Mouse (Mus musculus): ENCODE data around the gene Mpp5. TPM values are rescaled to one million over a fixed set of nuclear protein-coding genes. Genes with fewer than 3 reads are reported as not detected.

The Mpp5 gene
- 1.6 TPM in 1 of 2 replicates, not detected in the other for polyA plus RNA-seq (2012; ENCODE audit: insufficient read depth, low replicate concordance)

GRCm38 (mm10) chr12:78748557-78749377 is at the start of gene Mpp5:
TSS of gene Mpp5 (plus strand) at chr12:78748907.
- no peak for TF ChIP-seq GATA1 (IDR thresholded peaks at IDR 0.05; ENCODE audit: borderline replicate concordance, low read length)
- no peak for TF ChIP-seq FLI1 (IDR thresholded peaks at IDR 0.05; ENCODE audit: low read length)
- H3K4me1 ChIP-seq, result peaks cover 34% of the 10 kb centered on the region

DNA sequence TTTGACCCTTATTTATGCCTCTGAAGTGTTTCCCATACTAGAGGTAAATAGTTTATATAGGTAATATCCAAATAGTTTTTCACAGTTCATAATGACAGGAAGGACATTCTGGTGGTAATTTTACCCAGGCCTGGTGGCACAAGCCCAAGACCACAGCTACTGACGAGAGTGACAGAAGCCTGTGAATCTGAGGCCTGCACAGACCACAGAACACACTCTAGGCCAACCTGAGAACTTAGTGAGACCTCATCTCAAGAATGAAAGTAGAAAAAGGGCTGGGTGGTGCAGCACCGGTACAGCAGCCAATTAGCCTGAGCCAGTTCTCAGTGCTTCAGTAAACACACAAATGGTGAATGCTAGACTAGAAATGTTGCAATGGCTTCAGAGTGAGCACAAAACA is 30.9 kb upstream of the Mpp5 start:
- H3K4me3 ChIP-seq (replicated peaks), result no peak overlapping the region
- TF ChIP-seq FLI1 (IDR thresholded peaks at IDR 0.05; ENCODE audit: low read length), result no peak
- TF ChIP-seq GATA1 (IDR thresholded peaks at IDR 0.05; ENCODE audit: borderline replicate concordance, low read length), result no peak
- H3K4me1 ChIP-seq, result peaks cover 5% of the 10 kb centered on the region
- no peaks in the 10 kb centered on the region for H3K36me3 ChIP-seq (replicated peaks; ENCODE audit: low read length)
- H3K27me3 ChIP-seq (replicated peaks), result no peaks in the 10 kb centered on the region
- H3K9me3 ChIP-seq, result no peaks in the 10 kb centered on the region

More at GRCm38 (mm10) chr12:78748557-78749377, at the start of gene Mpp5:
- Histone ChIP-seq H3K27me3 (replicated peaks) (no peaks in the 10 kb centered on the region), H3K4me3 (replicated peaks) (peak within 1 kb of the TSS; percentile 94), H3K9me3 (no peaks in the 10 kb centered on the region), H3K36me3 (replicated peaks; ENCODE audit: low read length) (peaks cover 9% of the 10 kb centered on the region)

DNA sequence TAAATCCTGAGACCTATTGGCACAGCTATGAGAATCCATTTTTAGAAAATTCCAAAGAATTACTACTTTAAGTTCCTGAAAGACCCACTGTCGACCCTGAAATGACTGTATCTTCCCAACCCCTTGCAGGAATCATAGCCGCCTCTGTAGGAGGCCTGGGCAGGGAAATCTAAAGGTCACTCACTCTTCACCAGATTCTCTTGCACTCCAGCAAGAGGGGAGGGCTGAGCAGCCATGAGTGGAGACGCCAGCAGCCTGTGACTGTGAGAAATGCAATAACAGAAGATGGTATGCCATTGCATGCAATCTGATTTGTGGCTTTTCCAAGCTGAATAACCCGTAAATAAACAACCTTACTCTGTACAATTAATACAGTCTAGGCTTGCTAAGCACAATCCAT is 21.0 kb upstream of the Mpp5 start:
- H3K4me3 ChIP-seq (replicated peaks), result no peak overlapping the region
- peaks cover 10% of the 10 kb centered on the region for H3K4me1 ChIP-seq
- H3K9me3 ChIP-seq, result no peaks in the 10 kb centered on the region
- no peaks in the 10 kb centered on the region for H3K27me3 ChIP-seq (replicated peaks)
- TF ChIP-seq FLI1 (IDR thresholded peaks at IDR 0.05; ENCODE audit: low read length) (no peak), GATA1 (IDR thresholded peaks at IDR 0.05; ENCODE audit: borderline replicate concordance, low read length) (no peak)
- no peaks in the 10 kb centered on the region for H3K36me3 ChIP-seq (replicated peaks; ENCODE audit: low read length)

GRCm38 (mm10) chr12:78739633-78740032 is 9.1 kb upstream of the Mpp5 start:
- H3K36me3 ChIP-seq (replicated peaks; ENCODE audit: low read length), result no peaks in the 10 kb centered on the region
- peaks cover 3% of the 10 kb centered on the region for H3K27me3 ChIP-seq (replicated peaks)
- H3K9me3 ChIP-seq, result no peaks in the 10 kb centered on the region
- H3K4me3 ChIP-seq (replicated peaks), result no peak overlapping the region
- TF ChIP-seq GATA1 (IDR thresholded peaks at IDR 0.05; ENCODE audit: borderline replicate concordance, low read length) (no peak), FLI1 (IDR thresholded peaks at IDR 0.05; ENCODE audit: low read length) (no peak)
- H3K4me1 ChIP-seq, result peaks cover 11% of the 10 kb centered on the region; the same call in 1 of the 2 replicates

- Histone ChIP-seq H3K4me3 (replicated peaks) (no peak overlapping the region), H3K27me3 (replicated peaks) (no peaks in the 10 kb centered on the region), H3K36me3 (replicated peaks; ENCODE audit: low read length) (no peaks in the 10 kb centered on the region), H3K4me1 (peaks cover 11% of the 10 kb centered on the region; the same call in 1 of the 2 replicates), H3K9me3 (no peaks in the 10 kb centered on the region)
- TF ChIP-seq FLI1 (IDR thresholded peaks at IDR 0.05; ENCODE audit: low read length), result no peak
- TF ChIP-seq GATA1 (IDR thresholded peaks at IDR 0.05; ENCODE audit: borderline replicate concordance, low read length), result no peak
Observed at GRCm38 (mm10) chr12:78740289-78740688, 8.4 kb upstream of the Mpp5 start.

GRCm38 (mm10) chr12:78746226-78746625 is 2.5 kb upstream of the Mpp5 start:
- H3K4me3 ChIP-seq (replicated peaks), result no peak overlapping the region
- no peak for TF ChIP-seq GATA1 (IDR thresholded peaks at IDR 0.05; ENCODE audit: borderline replicate concordance, low read length)
- TF ChIP-seq FLI1 (IDR thresholded peaks at IDR 0.05; ENCODE audit: low read length), result no peak
- H3K4me1 ChIP-seq, result peaks cover 22% of the 10 kb centered on the region
- no peaks in the 10 kb centered on the region for H3K27me3 ChIP-seq (replicated peaks)
- H3K36me3 ChIP-seq (replicated peaks; ENCODE audit: low read length), result no peaks in the 10 kb centered on the region
- H3K9me3 ChIP-seq, result no peaks in the 10 kb centered on the region

- Histone ChIP-seq H3K9me3 (no peaks in the 10 kb centered on the region), H3K4me3 (replicated peaks) (peak overlapping the region; percentile 94), H3K4me1 (peaks cover 28% of the 10 kb centered on the region), H3K36me3 (replicated peaks; ENCODE audit: low read length) (peaks cover 1% of the 10 kb centered on the region), H3K27me3 (replicated peaks) (no peaks in the 10 kb centered on the region)
- TF ChIP-seq GATA1 (IDR thresholded peaks at IDR 0.05; ENCODE audit: borderline replicate concordance, low read length) (no peak), FLI1 (IDR thresholded peaks at IDR 0.05; ENCODE audit: low read length) (no peak)
Observed at GRCm38 (mm10) chr12:78747406-78747805, 1.3 kb upstream of the Mpp5 start.

- Histone ChIP-seq H3K27me3 (replicated peaks) (no peaks in the 10 kb centered on the region), H3K9me3 (no peaks in the 10 kb centered on the region), H3K36me3 (replicated peaks; ENCODE audit: low read length) (peaks cover 6% of the 10 kb centered on the region), H3K4me1 (peaks cover 31% of the 10 kb centered on the region), H3K4me3 (replicated peaks) (peak overlapping the region; percentile 94)
- TF ChIP-seq FLI1 (IDR thresholded peaks at IDR 0.05; ENCODE audit: low read length), result no peak
- no peak for TF ChIP-seq GATA1 (IDR thresholded peaks at IDR 0.05; ENCODE audit: borderline replicate concordance, low read length)
Observed at GRCm38 (mm10) chr12:78748113-78748512, 594 bp upstream of the Mpp5 start.

DNA sequence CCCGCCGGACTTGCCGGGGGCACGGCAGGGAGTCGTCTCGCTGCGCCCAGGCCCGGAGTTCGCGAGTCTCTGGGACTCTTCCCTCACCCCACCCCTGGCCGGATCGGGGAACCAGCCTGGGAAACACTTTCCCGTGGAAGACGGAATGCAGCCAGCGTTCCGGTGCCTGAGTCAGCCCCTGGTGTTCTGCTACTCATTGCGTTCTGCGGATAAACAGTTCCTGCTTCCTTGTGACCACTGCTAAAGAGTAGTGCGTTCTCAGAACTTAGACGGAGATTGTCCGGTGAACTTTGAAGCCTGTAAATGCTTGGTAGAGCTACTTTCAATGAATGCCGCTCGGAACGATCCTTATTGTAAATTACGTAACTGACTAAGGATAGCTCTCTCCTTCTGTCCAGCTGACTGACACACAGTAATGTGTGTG is 683 bp downstream of the Mpp5 start:
- peaks cover 34% of the 10 kb centered on the region for H3K4me1 ChIP-seq
- TF ChIP-seq FLI1 (IDR thresholded peaks at IDR 0.05; ENCODE audit: low read length) (no peak), GATA1 (IDR thresholded peaks at IDR 0.05; ENCODE audit: borderline replicate concordance, low read length) (no peak)
- H3K27me3 ChIP-seq (replicated peaks), result no peaks in the 10 kb centered on the region
- no peaks in the 10 kb centered on the region for H3K9me3 ChIP-seq
- peaks cover 9% of the 10 kb centered on the region for H3K36me3 ChIP-seq (replicated peaks; ENCODE audit: low read length)
- peak overlapping the region; percentile 94 for H3K4me3 ChIP-seq (replicated peaks)

DNA sequence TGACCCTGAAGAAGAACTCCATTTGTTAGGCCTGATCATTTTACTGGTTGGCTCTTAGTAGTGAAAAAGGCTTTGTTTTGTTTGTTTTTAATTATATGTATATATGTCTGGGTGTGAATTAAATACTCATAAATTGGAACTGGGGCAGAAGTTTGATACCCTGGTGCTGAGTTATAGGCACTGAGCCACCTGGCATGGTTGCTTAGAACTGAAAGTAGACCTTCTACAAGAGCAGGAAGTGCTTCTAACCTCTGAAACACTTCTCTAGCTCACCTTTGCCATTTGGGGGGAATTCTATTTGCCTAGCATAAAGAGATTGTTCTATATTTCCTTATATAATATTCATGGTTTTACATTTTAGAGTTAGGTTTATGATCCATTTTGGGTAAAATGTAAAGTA is 13.3 kb downstream of the Mpp5 start:
- Histone ChIP-seq H3K4me3 (replicated peaks) (no peak overlapping the region), H3K27me3 (replicated peaks) (no peaks in the 10 kb centered on the region), H3K9me3 (no peaks in the 10 kb centered on the region), H3K36me3 (replicated peaks; ENCODE audit: low read length) (peaks cover 9% of the 10 kb centered on the region), H3K4me1 (peaks cover 12% of the 10 kb centered on the region; the same call in 1 of the 2 replicates)
- TF ChIP-seq FLI1 (IDR thresholded peaks at IDR 0.05; ENCODE audit: low read length), result no peak
- no peak for TF ChIP-seq GATA1 (IDR thresholded peaks at IDR 0.05; ENCODE audit: borderline replicate concordance, low read length)

Data from megakaryocyte, embryonic 14.5 days (primary cell).